Comparison of ENCODE assay signal across 8 mouse cellular contexts in the genomic region with DNA sequence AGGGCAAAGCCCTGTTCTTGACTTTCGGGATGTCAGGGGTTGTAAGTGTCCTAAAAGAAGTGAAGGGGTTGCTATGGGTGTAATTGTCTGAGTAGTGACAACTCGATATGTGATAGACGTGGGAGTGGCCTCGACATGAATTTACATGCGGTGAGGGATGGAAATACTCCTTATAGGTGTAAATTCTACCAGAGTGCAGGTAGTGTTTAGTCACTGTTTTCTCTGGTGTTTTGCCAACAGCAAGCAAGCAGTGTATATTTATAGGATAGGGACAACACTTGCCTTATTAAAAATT. TPM values are rescaled to one million over a fixed set of nuclear protein-coding genes. Genes with fewer than 3 reads are reported as not detected.
DNase-seq lines count a peak whose midpoint lies in the region; ATAC-seq lines count a peak whose summit lies in the region.

No protein-coding gene starts in this region.

- DNase-seq in embryo, embryonic 11 days: peak; percentile 3
- no peak for DNase-seq in embryo, embryonic 9.5 days (ENCODE audit: extremely low spot score)
- peak; percentile 55 for DNase-seq in CD4-positive, CD25-positive, alpha-beta regulatory T cell, adult 2 months (ENCODE audit: low read depth, low spot score)
- no peak for DNase-seq in forebrain, embryonic 11.5 days (ENCODE audit: low spot score)
- peak; percentile 6 for DNase-seq in liver, embryonic 13.5 days
- DNase-seq in right cerebral cortex, postnatal 36 days (ENCODE audit: low spot score in 2 of 2): no peak
- DNase-seq in retina, embryonic 14.5 days (ENCODE audit: low spot score): no peak
- DNase-seq in T-cell, adult 2 months (ENCODE audit: low spot score): no peak

- WGBS in forebrain, embryonic 11.5 days: 4% methylated on average over 5 of the region's 5 CpGs
- under 1% methylated on average over 5 of the region's 5 CpGs for WGBS in liver, embryonic 13.5 days (ENCODE audit: insufficient replicate concordance)

- no peaks in the 10 kb centered on the region; the same call in 1 of the 2 replicates for H3K36me3 ChIP-seq in forebrain, embryonic 11.5 days (ENCODE audit: control insufficient read depth, insufficient read depth, low read length)
- peaks cover 36% of the 10 kb centered on the region for H3K36me3 ChIP-seq in liver, embryonic 13.5 days

- no peaks in the 10 kb centered on the region for H3K27me3 ChIP-seq in forebrain, embryonic 11.5 days (ENCODE audit: control insufficient read depth, insufficient read depth, low read length)
- no peaks in the 10 kb centered on the region for H3K27me3 ChIP-seq in liver, embryonic 13.5 days

- H3K9me3 ChIP-seq in forebrain, embryonic 11.5 days (ENCODE audit: control insufficient read depth, low read length): no peaks in the 10 kb centered on the region
- H3K9me3 ChIP-seq in liver, embryonic 13.5 days (replicated peaks): no peaks in the 10 kb centered on the region

- no peak overlapping the region for H3K27ac ChIP-seq in forebrain, embryonic 11.5 days (ENCODE audit: low read depth, low read length)
- H3K27ac ChIP-seq in liver, embryonic 13.5 days: peak overlapping the region; percentile 80; the same call in 1 of the 2 replicates

- peak; percentile 23; the same call in 1 of the 2 replicates for ATAC-seq in forebrain, embryonic 11.5 days (replicated peaks; ENCODE audit: low FRiP score)
- ATAC-seq in liver, embryonic 13.5 days (ENCODE audit: low read depth): peak; percentile 19; the same call in 1 of the 2 replicates

- peak overlapping the region; percentile 91 for H3K9ac ChIP-seq in forebrain, embryonic 11.5 days (ENCODE audit: low read length)
- H3K9ac ChIP-seq in liver, embryonic 13.5 days: peak overlapping the region; percentile 86

- peak overlapping the region; percentile 77 for H3K4me2 ChIP-seq in forebrain, embryonic 11.5 days (ENCODE audit: low read depth, low read length, severe bottlenecking)
- H3K4me2 ChIP-seq in liver, embryonic 13.5 days: peak overlapping the region; percentile 88

- H3K4me3 ChIP-seq in forebrain, embryonic 11.5 days (ENCODE audit: low read depth, low read length): peak overlapping the region; percentile 93
- peak overlapping the region; percentile 93 for H3K4me3 ChIP-seq in liver, embryonic 13.5 days (replicated peaks)

- H3K4me1 ChIP-seq in forebrain, embryonic 11.5 days (replicated peaks; ENCODE audit: control insufficient read depth, insufficient read depth, low read length): peaks cover 6% of the 10 kb centered on the region; the same call in 1 of the 2 replicates
- peaks cover 19% of the 10 kb centered on the region for H3K4me1 ChIP-seq in liver, embryonic 13.5 days (replicated peaks)

RNA-seq across cellular contexts. Expression of a gene that starts 43.1 kb away (rescaled TPM):
- polyA plus RNA-seq in forebrain, embryonic 11.5 days (2014; fragmentation: Nextera tagmentation; extraction: Ambion mirVana): 104 and 106 TPM in 2 replicates
- 47.3 and 52.4 TPM in 2 replicates for polyA plus RNA-seq in liver, embryonic 13.5 days (2015; fragmentation: Nextera tagmentation; extraction: Ambion mirVana)

RNA-seq across cellular contexts. Expression of a gene that starts 44.5 kb away (rescaled TPM):
- polyA plus RNA-seq in forebrain, embryonic 11.5 days (2014; fragmentation: Nextera tagmentation; extraction: Ambion mirVana): 35.4 and 42.7 TPM in 2 replicates
- polyA plus RNA-seq in liver, embryonic 13.5 days (2015; fragmentation: Nextera tagmentation; extraction: Ambion mirVana): 5.4 and 6.3 TPM in 2 replicates

RNA-seq across cellular contexts. Expression of a gene that starts 55.1 kb away (rescaled TPM):
- 0.53 and 0.56 TPM in 2 replicates for polyA plus RNA-seq in forebrain, embryonic 11.5 days (2014; fragmentation: Nextera tagmentation; extraction: Ambion mirVana)
- not detected in 2 replicates for polyA plus RNA-seq in liver, embryonic 13.5 days (2015; fragmentation: Nextera tagmentation; extraction: Ambion mirVana)

Comparison
In these comparisons a context has a peak if more than half of its experiments do, and no peak if none do; other contexts are left out.
1. DNase-seq: peak in embryo, embryonic 11 days (single experiment), CD4-positive, CD25-positive, alpha-beta regulatory T cell, adult 2 months (single experiment) and liver, embryonic 13.5 days (single experiment); none in embryo, embryonic 9.5 days (single experiment), forebrain, embryonic 11.5 days (single experiment), right cerebral cortex, postnatal 36 days (0 of 2), retina, embryonic 14.5 days (single experiment) and T-cell, adult 2 months (single experiment).